Mouse (Mus musculus) NIH3T3 (cell line): ENCODE data around the gene Zc3h12d.
"Not testable (repeated sequence)": the region's sequence is repeated elsewhere in the genome, so short reads cannot be mapped to it uniquely, and the experiment has no call there.

Source experiments
- DNase-seq: peaks from one replicate; pipeline ENCODE4 v3.0.0-alpha.2; 2012; ENCODE audit warnings: low read depth

The Zc3h12d gene

GRCm38 (mm10) chr10:7871381-7872020 is 39.2 kb downstream of the Zc3h12d start:
- DNase-seq = peak; percentile 37

GRCm38 (mm10) chr10:7874194-7874593 is 41.9 kb downstream of the Zc3h12d start:
- DNase-seq = no peak

- DNase-seq = not testable (repeated sequence)
Observed at GRCm38 (mm10) chr10:7880283-7880682, 48.0 kb downstream of the Zc3h12d start.

GRCm38 (mm10) chr10:7881971-7882370 is 49.7 kb downstream of the Zc3h12d start:
- DNase-seq = no peak

GRCm38 (mm10) chr10:7883524-7883923 is 51.3 kb downstream of the Zc3h12d start:
- DNase-seq = peak; percentile 90

GRCm38 (mm10) chr10:7888256-7888868 is 56.1 kb downstream of the Zc3h12d start:
- DNase-seq = no peak

- no peak for DNase-seq
Observed at GRCm38 (mm10) chr10:7900719-7901627, 68.7 kb downstream of the Zc3h12d start.

GRCm38 (mm10) chr10:7904157-7904556 is 71.9 kb downstream of the Zc3h12d start:
- no peak for DNase-seq

- no peak for DNase-seq
Observed at GRCm38 (mm10) chr10:7907151-7907550, 74.9 kb downstream of the Zc3h12d start.

GRCm38 (mm10) chr10:7911268-7911667 is 79.0 kb downstream of the Zc3h12d start:
- DNase-seq = no peak
